Mouse (Mus musculus) liver, adult 2 months (tissue): ENCODE results near the gene Cnnm1.

Source experiments
- CTCF ChIP-seq: fragments of 200-500 bp; IDR thresholded peaks from 2 replicates; pipeline ENCODE4 v1.5.1; 2011; ENCODE audit warnings: low read depth, low read length, control low read depth
- POLR2A ChIP-seq: fragments of 200-500 bp; IDR thresholded peaks from 2 replicates; pipeline ENCODE4 v1.6.1; 2011; ENCODE audit warnings: low read length, control low read depth; ENCODE audit not compliant: insufficient read depth; ENCODE audit errors: extremely low read depth

DNA sequence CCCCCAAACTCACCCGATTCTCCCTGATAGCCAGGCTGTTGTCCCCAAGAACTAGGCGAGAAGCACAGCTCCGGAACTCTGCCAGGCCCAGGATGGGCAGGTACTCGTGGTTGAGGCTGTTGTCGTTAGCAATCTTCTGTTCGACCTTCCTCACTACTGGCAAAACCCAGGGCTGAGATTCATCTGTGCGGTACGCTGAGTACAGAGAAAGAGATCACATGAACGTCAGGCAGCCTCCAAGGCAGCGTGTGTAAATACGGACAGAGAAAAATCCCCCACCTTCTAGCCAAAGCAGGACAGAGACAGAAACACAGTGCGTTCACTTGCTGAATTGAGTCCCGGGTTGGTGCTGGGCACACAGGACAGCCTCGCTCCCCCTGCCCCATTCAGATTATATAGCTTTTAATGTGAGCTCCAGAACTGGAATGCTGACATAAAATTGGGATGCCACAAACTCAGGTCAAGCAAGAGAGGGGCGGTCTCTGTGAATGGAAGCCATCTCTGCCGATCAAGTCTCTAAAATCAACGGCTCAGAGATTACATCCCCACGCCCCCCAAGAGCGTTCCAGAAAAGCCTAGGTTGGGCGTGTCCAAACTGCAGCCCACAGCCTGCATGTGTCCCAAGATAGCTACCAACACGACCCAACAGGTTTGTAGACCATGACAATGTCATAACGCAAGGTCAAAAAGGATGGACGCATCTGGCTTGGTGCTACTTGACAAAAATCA, 75.6 kb downstream of the Cnnm1 start:
- TF ChIP-seq CTCF (no peak), POLR2A (no peak)
